Mouse (Mus musculus) brain, adult 2 months (tissue): ENCODE data around the gene Cars2.
"Not testable (repeated sequence)": the region's sequence is repeated elsewhere in the genome, so short reads cannot be mapped to it uniquely, and the experiment has no call there.

Experiments used
- DNase-seq: peaks from one replicate; pipeline ENCODE4 v3.0.0; 2011; ENCODE audit warnings: low read depth, low spot score

Cars2 gene

GRCm38 (mm10) chr8:11556691-11557423 lies 6.3 kb upstream of the Cars2 start:
- peak; percentile 58 for DNase-seq

- peak; percentile 100 for DNase-seq
Measured at GRCm38 (mm10) chr8:11555720-11556591, 5.4 kb upstream of the Cars2 start.

DNA sequence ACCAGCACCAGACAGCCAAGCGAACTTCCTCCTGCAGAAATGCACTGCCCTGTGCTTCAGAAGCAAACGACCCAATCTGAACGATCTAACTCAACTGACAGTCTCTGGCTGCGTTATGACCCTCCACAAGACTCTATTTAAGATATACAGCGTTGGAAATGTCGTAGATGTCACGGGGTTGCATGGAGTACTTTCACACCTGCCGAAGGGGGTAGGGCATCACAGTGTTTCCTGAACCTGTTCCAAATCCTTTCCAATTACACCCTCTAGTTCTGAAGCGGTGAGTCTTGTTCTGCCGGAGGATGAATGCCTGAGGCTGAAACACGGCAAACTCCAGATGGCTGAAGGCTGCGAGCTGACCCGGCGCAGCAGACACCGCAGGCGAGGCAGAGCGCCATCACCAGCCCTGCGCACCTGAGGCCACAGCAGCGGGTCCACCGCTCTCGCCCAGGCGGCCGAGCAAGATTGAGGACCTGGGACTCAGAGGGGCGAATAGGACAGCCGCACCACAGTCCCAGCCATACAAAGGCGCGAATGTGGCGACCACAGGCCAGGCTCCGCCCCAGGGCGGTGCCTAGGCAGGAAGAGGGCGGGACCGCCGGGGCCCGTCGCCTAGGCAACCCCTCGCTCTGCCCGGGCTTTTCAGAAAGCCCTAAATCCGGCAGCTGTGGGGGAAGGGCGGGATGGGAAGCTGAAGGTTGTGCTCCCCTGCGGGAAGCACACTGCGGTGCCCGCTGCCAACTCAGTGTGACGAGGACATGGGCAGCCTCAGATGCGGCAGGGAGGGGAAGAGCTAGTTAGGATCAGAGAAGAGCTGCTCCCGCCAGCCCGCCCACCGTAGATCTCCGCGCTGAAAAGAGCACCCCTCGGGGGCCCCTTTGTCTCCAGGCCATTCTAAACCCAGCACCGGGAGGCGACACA lies 4.5 kb upstream of the Cars2 start, which contains the start of gene Ing1:
Gene Ing1, plus strand, starts transcription at position 773 of the 921 bp plus-strand sequence.
- DNase-seq, result peak; percentile 98

- no peak for DNase-seq
Measured at GRCm38 (mm10) chr8:11552390-11552789, 1.8 kb upstream of the Cars2 start.

GRCm38 (mm10) chr8:11551497-11551896 lies 914 bp upstream of the Cars2 start:
- DNase-seq, result not testable (repeated sequence)

GRCm38 (mm10) chr8:11549706-11550105 lies 877 bp downstream of the Cars2 start:
- DNase-seq, result peak; percentile 55

DNA sequence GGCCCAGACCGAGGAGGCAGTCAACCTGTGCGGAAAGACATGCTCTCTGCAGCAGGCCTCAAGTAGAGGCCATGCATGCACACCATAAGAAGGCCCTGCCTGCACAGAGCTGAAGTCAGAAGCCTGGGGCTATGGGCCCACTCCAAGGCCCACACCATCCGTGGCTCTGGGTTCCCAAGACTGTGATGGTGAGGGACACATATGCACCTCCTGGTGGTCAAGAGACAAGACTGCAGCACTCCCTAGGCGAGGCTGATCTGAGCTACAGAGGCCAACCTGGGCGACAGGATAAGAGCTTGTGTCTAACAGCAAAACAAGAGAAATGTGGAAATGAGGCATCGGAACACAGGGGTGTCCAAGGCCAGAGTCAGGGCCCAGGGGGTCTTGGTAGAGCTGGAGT lies 3.5 kb downstream of the Cars2 start:
- no peak for DNase-seq

- DNase-seq, result peak; percentile 75
Measured at GRCm38 (mm10) chr8:11544386-11544785, 6.2 kb downstream of the Cars2 start.

- no peak for DNase-seq
Measured at GRCm38 (mm10) chr8:11542866-11543265, 7.7 kb downstream of the Cars2 start.

GRCm38 (mm10) chr8:11542031-11542430 lies 8.6 kb downstream of the Cars2 start:
- DNase-seq, result no peak

- DNase-seq, result no peak
Measured at GRCm38 (mm10) chr8:11540182-11540581, 10.4 kb downstream of the Cars2 start.

DNA sequence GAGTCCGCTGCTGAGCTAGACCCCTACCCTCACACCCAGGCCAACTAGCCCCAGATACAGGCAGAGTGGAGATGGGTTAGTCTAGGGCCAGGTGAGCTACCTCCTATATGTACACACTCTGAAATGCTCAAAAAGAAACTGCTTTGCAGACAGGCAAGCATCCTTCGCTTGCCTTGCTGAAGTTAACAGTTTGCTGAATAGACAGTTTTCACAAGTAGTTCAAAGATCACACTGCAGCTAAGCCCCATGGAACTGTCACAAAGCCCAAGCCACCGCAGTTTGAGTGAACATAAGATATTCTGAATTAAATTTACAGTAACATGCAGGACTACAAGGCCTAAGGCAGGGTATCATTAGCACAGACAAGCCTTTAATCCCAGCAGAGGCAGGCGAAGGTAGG lies 11.5 kb downstream of the Cars2 start:
- DNase-seq, result no peak

GRCm38 (mm10) chr8:11534494-11534893 lies 16.1 kb downstream of the Cars2 start:
- DNase-seq, result peak; percentile 32

DNA sequence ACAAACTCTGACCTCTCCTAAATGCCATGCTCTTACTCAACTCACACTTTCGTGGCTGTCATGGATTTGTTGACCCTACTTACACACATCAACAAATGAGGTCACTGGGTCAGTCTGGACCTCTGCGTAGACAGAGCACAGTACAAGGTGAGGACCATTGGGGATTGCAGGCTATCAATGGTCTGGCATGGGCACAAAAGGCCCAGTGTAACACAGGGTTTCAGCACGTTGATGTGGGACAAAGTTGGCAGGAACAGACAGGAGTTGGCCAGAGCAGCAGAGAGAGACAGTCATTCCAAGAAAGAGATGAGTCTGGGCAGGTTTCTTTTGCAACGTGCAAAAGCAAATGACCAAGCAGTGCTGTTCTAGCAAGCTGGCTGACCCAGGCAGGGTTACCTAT lies 19.7 kb downstream of the Cars2 start:
- DNase-seq, result no peak

DNA sequence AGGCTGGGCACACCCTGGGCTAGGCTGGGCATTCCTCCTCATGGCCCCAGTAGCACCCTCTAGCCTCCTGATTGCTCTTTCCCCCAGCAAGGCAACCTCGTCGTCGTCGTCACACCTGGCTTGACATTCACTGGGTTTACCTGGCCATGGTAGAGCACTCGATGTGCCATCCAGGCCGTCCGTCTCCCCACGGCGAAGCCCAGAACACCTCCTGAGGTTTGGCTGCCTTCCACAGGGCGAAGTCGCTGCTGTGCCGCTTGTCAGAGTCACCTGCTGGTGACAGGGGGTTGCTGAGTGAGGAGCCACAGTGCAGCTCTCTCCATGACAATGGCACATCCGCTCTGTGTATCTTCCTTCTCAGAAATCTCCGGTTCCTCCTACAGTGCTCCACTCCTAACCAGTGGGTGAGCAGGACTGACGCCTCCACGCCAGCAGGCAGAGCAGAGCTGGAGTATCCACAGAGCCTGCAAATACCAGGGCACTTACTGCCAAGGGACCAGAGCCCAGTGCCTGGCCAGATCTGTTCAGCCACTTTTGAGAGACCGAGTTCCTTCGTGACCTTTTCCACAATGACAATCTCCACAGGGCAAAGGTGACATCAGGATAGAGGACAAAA lies 20.3 kb downstream of the Cars2 start:
- DNase-seq, result peak; percentile 44

- no peak for DNase-seq
Measured at GRCm38 (mm10) chr8:11523331-11523730, 27.3 kb downstream of the Cars2 start.

DNA sequence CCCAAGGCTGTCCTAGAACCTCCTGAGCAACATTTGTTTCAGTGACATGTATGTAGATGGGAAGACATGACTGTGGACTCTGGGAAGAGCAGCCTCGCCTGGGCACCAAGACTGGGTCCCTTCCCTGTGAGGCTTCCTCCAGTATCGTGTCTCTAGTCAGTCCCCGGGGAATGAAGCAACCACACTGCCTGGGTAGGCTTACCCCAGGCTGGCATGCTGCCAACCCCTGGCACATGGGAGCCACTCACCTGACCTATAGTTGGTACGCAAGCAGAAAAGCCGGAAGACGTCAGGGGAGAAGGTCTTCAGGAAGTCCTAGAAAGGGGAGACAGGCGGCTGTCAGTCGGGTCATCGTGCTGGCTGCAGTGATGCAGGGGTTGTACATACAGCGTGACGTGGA lies 31.9 kb downstream of the Cars2 start:
- no peak for DNase-seq

GRCm38 (mm10) chr8:11518056-11518396 lies 32.6 kb downstream of the Cars2 start:
- no peak for DNase-seq

DNA sequence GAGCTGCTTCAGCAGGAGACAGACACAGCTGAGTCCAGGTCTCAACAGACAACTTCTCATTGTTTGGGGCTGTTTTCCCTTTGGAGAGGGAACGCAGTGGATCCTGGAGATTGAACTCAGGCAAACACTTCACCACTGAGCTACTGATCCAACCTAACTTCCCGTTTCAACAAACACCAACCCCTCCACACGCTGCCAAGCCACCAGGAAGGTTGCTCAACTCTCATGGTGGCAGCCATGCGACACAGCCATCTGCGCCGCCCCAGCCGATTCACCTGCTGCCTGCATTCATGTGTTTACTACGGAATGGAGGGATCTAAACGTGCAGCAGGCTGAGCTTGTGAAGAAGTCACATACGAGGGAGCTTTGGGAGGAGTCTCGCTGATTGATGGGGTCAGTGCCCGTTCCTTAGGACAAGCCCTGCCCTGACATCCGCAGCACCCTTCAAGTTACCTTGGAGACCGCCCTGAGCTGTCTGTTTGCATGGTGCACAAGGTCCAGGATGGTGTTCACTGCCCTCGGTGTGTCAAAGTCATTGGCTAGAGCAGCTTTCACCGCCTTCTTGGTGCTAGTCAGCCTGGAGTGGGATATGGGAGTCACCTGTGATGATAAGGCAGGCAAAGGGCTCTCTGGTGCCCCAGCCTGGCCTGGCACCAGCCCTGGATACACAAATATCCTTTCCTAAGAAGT lies 33.1 kb downstream of the Cars2 start:
- DNase-seq, result no peak

DNA sequence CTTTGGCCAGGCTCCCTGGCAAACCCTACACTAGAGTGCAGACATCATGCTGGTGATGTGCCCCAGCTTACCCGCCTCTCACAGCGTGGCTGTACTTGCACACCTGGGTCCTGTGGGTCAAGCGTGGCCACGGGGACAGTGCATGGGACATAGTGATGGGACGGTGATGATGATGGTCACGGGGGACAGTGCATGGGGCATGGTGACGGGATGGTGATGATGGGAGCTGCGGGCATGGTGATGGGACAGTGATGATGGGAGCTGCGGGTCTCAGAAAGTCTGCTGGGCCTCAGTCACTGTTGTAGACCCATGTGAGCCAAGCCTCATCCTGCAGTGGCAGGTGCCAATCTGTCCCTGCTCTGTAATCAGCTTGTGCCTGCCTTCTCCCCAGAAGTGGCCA lies 34.3 kb downstream of the Cars2 start:
- DNase-seq, result no peak

DNA sequence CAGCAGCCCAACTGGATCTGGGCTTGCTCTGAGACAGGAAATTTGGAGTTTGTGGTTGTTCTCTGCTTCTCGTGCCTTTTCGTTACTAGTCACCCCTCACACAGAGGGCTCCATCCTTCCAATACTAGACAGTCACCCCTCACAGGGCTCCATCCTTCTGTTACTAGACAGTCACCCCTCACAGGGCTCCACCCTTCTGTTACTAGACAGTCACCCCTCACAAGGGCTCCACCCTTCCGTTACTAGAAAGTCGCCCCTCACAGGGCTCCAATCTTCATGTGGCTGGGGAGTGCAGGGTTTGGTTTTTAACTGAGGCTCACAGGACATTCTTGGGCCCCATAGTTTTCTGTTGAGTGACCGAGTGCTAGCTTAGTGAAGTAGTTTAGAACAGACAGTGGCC lies 37.3 kb downstream of the Cars2 start:
- DNase-seq, result no peak
